Mouse (Mus musculus): ENCODE measurements around the gene Tmem102. TPM values are rescaled to one million over a fixed set of nuclear protein-coding genes. Genes with fewer than 3 reads are reported as not detected.

The Tmem102 gene
- total and polyA plus RNA-seq, 3 experiments: 0.08 TPM; not detected in 2

GRCm38 (mm10) chr11:69793429-69793828 is 12.0 kb downstream of the Tmem102 start:
- Histone ChIP-seq H3K27me3 (replicated peaks) (peaks cover 5% of the 10 kb centered on the region), H3K9ac (ENCODE audit: insufficient read depth, low read depth) (no peak overlapping the region), H3K79me2 (replicated peaks; ENCODE audit: control insufficient read depth, extremely low read depth, insufficient read depth, poor library complexity, severe bottlenecking) (no peaks in the 10 kb centered on the region), H3K4me2 (ENCODE audit: insufficient read depth, low read depth, poor library complexity, severe bottlenecking) (no peak overlapping the region), H3K4me3 (replicated peaks in 1 of 3; ENCODE audit: low read depth in 2 of 3, low read length in 2 of 3, poor library complexity in 1 of 3) (no peak overlapping the region), H3K4me1 (ENCODE audit: control insufficient read depth in 1 of 2, insufficient read depth in 2 of 2) (peaks cover 0 to 32% of the 10 kb centered on the region in 2 experiments; a peak in 2 of 4 replicates), H3K9me3 (replicated peaks; ENCODE audit: low read length) (no peaks in the 10 kb centered on the region), H3K27ac (ENCODE audit: insufficient read depth, low read depth) (no peak overlapping the region), H3K36me3 (replicated peaks in 1 of 2; ENCODE audit: control insufficient read depth in 1 of 2, insufficient read depth in 1 of 2, low read length in 1 of 2) (peaks cover 0 to 6% of the 10 kb centered on the region in 2 experiments)
- dilution Hi-C loops (cut with MboI; ENCODE audit: extremely low pct_ligation_motif_present, extremely low pct_unique_long_range_greater_than_20kb, low sequenced_read_pairs) (no loop called here), in situ Hi-C loops (cut with MboI; ENCODE audit: low pct_ligation_motif_present, low pct_unique_long_range_greater_than_20kb, low sequenced_read_pairs) (loop anchor here (5.0 kb wide), 1 partner anchor 36 kb away; the partner anchor contains the start of gene Polr2a)
- no peak for DNase-seq (ENCODE audit: extremely low read depth)
- TF ChIP-seq POLR2AphosphoS2 (IDR thresholded peaks at IDR 0.05; ENCODE audit: low read depth, low read length) (no peak), RCOR1 (conservative IDR thresholded peaks at IDR 0.05; ENCODE audit: low read depth, low read length) (no peak), USF2 (conservative IDR thresholded peaks at IDR 0.05; ENCODE audit: low read depth, low read length) (no peak)

- Histone ChIP-seq H3K9me3 (replicated peaks; ENCODE audit: low read length) (no peaks in the 10 kb centered on the region), H3K9ac (ENCODE audit: insufficient read depth, low read depth) (no peak overlapping the region), H3K79me2 (replicated peaks; ENCODE audit: control insufficient read depth, extremely low read depth, insufficient read depth, poor library complexity, severe bottlenecking) (no peaks in the 10 kb centered on the region), H3K4me3 (replicated peaks in 1 of 3; ENCODE audit: low read depth in 2 of 3, low read length in 2 of 3, poor library complexity in 1 of 3) (no peak overlapping the region), H3K27ac (ENCODE audit: insufficient read depth, low read depth) (no peak overlapping the region), H3K27me3 (replicated peaks) (no peaks in the 10 kb centered on the region), H3K36me3 (replicated peaks in 1 of 2; ENCODE audit: control insufficient read depth in 1 of 2, insufficient read depth in 1 of 2, low read length in 1 of 2) (peaks cover 0 to 9% of the 10 kb centered on the region in 2 experiments), H3K4me2 (ENCODE audit: insufficient read depth, low read depth, poor library complexity, severe bottlenecking) (no peak overlapping the region), H3K4me1 (ENCODE audit: control insufficient read depth in 1 of 2, insufficient read depth in 2 of 2) (peaks cover 0 to 25% of the 10 kb centered on the region in 2 experiments; a peak in 2 of 4 replicates)
- DNase-seq (ENCODE audit: extremely low read depth): no peak
- in situ Hi-C loops (cut with MboI; ENCODE audit: low pct_ligation_motif_present, low pct_unique_long_range_greater_than_20kb, low sequenced_read_pairs) (loop anchor here (5.0 kb wide), 1 partner anchor 34 kb away; the partner anchor contains the start of gene Polr2a), dilution Hi-C loops (cut with MboI; ENCODE audit: extremely low pct_ligation_motif_present, extremely low pct_unique_long_range_greater_than_20kb, low sequenced_read_pairs) (no loop called here)
- TF ChIP-seq JUN (IDR thresholded peaks at IDR 0.05; ENCODE audit: insufficient read depth, low read depth, low read length) (no peak), ZC3H11A (IDR thresholded peaks at IDR 0.05; ENCODE audit: low read depth, low read length) (no peak), SMC3 (IDR thresholded peaks at IDR 0.05; ENCODE audit: low read depth, low read length) (no peak), RCOR1 (conservative IDR thresholded peaks at IDR 0.05; ENCODE audit: low read depth, low read length) (no peak), UBTF (IDR thresholded peaks at IDR 0.05; ENCODE audit: low read depth, low read length) (no peak), POLR2AphosphoS2 (IDR thresholded peaks at IDR 0.05; ENCODE audit: low read depth, low read length) (no peak), ZMIZ1 (IDR thresholded peaks at IDR 0.05; ENCODE audit: low read depth, low read length) (no peak), NRF1 (IDR thresholded peaks at IDR 0.05; ENCODE audit: low read depth, low read length) (no peak), NELFE (IDR thresholded peaks at IDR 0.05; ENCODE audit: low read depth, low read length) (no peak), MAFK (IDR thresholded peaks at IDR 0.05; ENCODE audit: insufficient replicate concordance, low read length) (no peak), JUND (conservative IDR thresholded peaks at IDR 0.05; ENCODE audit: low read depth, low read length) (no peak), TBP (conservative IDR thresholded peaks at IDR 0.05; ENCODE audit: low read depth, low read length) (no peak)
Observed at GRCm38 (mm10) chr11:69791420-69791819, 14.0 kb downstream of the Tmem102 start.

- dilution Hi-C loops (cut with MboI; ENCODE audit: extremely low pct_ligation_motif_present, extremely low pct_unique_long_range_greater_than_20kb, low sequenced_read_pairs) (no loop called here), in situ Hi-C loops (cut with MboI; ENCODE audit: low pct_ligation_motif_present, low pct_unique_long_range_greater_than_20kb, low sequenced_read_pairs) (no loop called here)
- H3K27ac ChIP-seq (ENCODE audit: insufficient read depth, low read depth): no peak overlapping the region
- DNase-seq (ENCODE audit: extremely low read depth): no peak
- TF ChIP-seq PAX5 (IDR thresholded peaks at IDR 0.05; ENCODE audit: low read length) (no peak), JUN (IDR thresholded peaks at IDR 0.05; ENCODE audit: insufficient read depth, low read depth, low read length) (no peak), USF1 (IDR thresholded peaks at IDR 0.05; ENCODE audit: low read depth, low read length) (no peak), POLR2A (IDR thresholded peaks at IDR 0.05; ENCODE audit: low read depth, low read length) (no peak), MYC (IDR thresholded peaks at IDR 0.05; ENCODE audit: low read depth, low read length) (no peak), ETS1 (conservative IDR thresholded peaks at IDR 0.05; ENCODE audit: low read depth, low read length) (no peak), IRF4 (IDR thresholded peaks at IDR 0.05; ENCODE audit: low read depth, low read length) (no peak), JUND (conservative IDR thresholded peaks at IDR 0.05; ENCODE audit: low read depth, low read length) (no peak), TBP (conservative IDR thresholded peaks at IDR 0.05; ENCODE audit: low read depth, low read length) (no peak), NELFE (IDR thresholded peaks at IDR 0.05; ENCODE audit: low read depth, low read length) (no peak), ZMIZ1 (IDR thresholded peaks at IDR 0.05; ENCODE audit: low read depth, low read length) (no peak), RCOR1 (conservative IDR thresholded peaks at IDR 0.05; ENCODE audit: low read depth, low read length) (no peak), ZKSCAN1 (IDR thresholded peaks at IDR 0.05; ENCODE audit: borderline replicate concordance, low read depth, low read length) (no peak), GABPA (IDR thresholded peaks at IDR 0.05; ENCODE audit: insufficient replicate concordance, low read depth, low read length) (no peak), UBTF (IDR thresholded peaks at IDR 0.05; ENCODE audit: low read depth, low read length) (no peak), SMC3 (IDR thresholded peaks at IDR 0.05; ENCODE audit: low read depth, low read length) (no peak), CTCF (conservative IDR thresholded peaks at IDR 0.05 in 1 of 2, IDR thresholded peaks at IDR 0.05 in 1 of 2; ENCODE audit: low read depth in 2 of 2, low read length in 2 of 2) (no peak)
- H3K4me3 ChIP-seq (replicated peaks in 1 of 3; ENCODE audit: low read depth in 2 of 3, low read length in 2 of 3, poor library complexity in 1 of 3): no peak overlapping the region
- peaks cover 0 to 9% of the 10 kb centered on the region in 2 experiments for H3K36me3 ChIP-seq (replicated peaks in 1 of 2; ENCODE audit: control insufficient read depth in 1 of 2, insufficient read depth in 1 of 2, low read length in 1 of 2)
- H3K4me2 ChIP-seq (ENCODE audit: insufficient read depth, low read depth, poor library complexity, severe bottlenecking): no peak overlapping the region
- H3K9ac ChIP-seq (ENCODE audit: insufficient read depth, low read depth): no peak overlapping the region
- H3K9me3 ChIP-seq (replicated peaks; ENCODE audit: low read length): no peaks in the 10 kb centered on the region
- H3K27me3 ChIP-seq (replicated peaks): no peaks in the 10 kb centered on the region
- peaks cover 0 to 15% of the 10 kb centered on the region in 2 experiments; a peak in 2 of 4 replicates for H3K4me1 ChIP-seq (ENCODE audit: control insufficient read depth in 1 of 2, insufficient read depth in 2 of 2)
- no peaks in the 10 kb centered on the region for H3K79me2 ChIP-seq (replicated peaks; ENCODE audit: control insufficient read depth, extremely low read depth, insufficient read depth, poor library complexity, severe bottlenecking)
Observed at GRCm38 (mm10) chr11:69789431-69789830, 16.0 kb downstream of the Tmem102 start.
